Mouse (Mus musculus) cortical plate, adult 2 months (tissue): ENCODE results near the gene Ric3.
A peak's percentile ranks its signal among the peaks of the same experiment; 100 is the strongest.

Experiments used
- CTCF ChIP-seq: fragments of 200-500 bp; IDR thresholded peaks from 2 replicates; pipeline ENCODE4 v1.5.1; 2011; ENCODE audit warnings: mild to moderate bottlenecking, control low read depth, low read length; ENCODE audit not compliant: insufficient read depth; ENCODE audit errors: extremely low read depth
- POLR2A ChIP-seq: fragments of 200-500 bp; IDR thresholded peaks from 2 replicates; pipeline ENCODE4 v1.6.1; 2011; ENCODE audit warnings: mild to moderate bottlenecking, low read length, control low read depth; ENCODE audit not compliant: insufficient read depth; ENCODE audit errors: extremely low read depth

- TF ChIP-seq CTCF (no peak), POLR2A (peak; percentile 67)
Measured at GRCm38 (mm10) chr7:109083113-109083812, at the start of gene Ric3.
